Mouse (Mus musculus) testis, postnatal 14 days (tissue): ENCODE data around the gene Foxred1.

ENCODE experiments used
- DNase-seq: peaks from one replicate; pipeline ENCODE4 v3.0.0; 2021; ENCODE audit warnings: low spot score

Gene Foxred1

DNA sequence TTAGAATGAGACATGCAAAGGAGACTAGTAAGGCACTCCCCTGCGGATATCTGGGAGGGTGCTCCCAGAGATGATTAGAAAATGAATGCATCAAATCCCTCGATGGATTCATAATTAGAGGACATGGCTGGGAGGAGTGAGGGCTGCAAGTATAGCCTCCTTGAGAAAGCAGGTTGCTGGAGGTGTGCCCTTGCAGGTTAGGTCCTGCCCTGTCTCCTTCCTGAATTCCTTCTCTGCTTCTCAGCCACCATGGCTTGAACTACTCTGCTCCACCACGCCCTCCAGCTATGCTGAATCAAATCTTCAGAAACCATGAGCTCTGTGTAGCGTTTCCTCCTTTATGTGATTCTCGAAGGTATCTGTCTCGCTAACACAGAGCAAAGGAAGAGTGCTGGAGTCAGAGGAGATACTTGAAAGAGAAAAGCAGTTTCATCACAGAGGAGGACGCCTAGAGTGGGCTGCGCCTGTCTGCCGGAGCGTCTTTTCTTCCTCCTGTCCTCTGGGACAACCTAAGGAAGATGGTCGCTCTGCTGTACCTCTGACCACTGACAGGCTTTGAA is 17.8 kb downstream of the Foxred1 start:
- DNase-seq: peak; percentile 2

DNA sequence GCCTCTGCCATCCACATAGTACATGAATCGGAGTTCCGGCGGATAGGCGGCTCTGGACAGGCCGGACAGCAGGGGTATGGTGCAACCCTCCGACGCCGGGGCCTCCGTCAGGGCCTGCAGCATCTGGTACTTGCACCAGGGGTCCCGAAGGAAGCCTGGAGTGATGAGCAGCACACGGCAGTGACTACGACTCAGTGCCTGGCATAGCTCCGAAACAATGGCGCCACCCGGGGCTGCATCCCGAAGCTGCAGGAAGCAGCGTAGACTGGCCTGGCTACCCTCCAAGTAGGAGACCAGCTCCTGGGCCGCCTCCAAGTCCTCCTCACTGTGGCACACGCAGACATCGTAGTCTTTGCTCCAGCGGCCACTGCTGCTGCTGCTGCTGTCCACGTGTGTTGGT is 22.2 kb downstream of the Foxred1 start:
- DNase-seq: peak; percentile 10

DNA sequence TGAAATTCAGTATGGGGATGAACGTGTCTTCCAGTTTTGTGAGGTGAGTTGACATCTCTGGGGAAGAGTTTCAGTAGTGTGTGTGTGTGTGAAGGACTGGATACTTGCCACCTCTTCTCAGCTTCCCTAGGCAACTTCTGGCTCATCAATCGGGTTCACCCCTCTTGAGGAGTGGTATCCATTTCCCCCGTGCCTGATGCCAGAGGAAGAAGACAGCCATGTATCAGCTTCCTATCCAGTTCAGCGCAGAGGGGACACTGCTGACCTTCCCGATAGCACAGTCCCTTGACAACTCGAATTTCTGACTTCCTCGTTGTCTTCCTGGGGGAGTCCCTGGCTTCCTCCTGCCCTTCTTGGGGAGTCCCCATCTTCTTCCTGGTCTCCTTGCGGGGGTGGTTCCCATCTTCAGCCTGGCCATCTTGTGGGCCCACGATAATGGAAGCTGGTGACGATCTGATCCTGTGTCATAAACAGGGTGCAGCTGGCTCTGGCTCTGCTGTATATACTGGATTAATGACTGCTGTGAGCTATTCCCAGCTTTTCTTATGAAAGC is 23.4 kb downstream of the Foxred1 start:
- DNase-seq: peak; percentile 2

DNA sequence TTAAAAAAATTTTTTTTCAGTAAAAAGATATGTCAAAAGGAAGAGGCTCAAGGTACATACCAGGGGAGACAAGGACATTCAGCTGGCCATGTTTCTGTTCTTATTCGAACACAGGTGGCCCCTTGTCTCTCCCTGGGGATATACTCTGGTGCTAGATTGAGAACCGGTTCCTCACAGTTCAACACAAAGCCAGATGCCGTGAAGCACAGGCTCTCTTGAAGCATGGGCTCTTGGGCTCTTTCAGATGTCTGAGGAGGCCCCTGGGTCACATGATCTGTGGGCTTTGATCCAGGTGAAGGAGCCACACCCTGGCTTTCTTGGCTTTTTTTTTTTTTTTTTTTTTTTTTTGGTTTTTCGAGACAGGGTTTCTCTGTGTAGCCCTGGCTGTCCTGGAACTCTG is 24.4 kb downstream of the Foxred1 start:
- DNase-seq: peak; percentile 2

GRCm38 (mm10) chr9:35183359-35183758 is 27.5 kb downstream of the Foxred1 start:
- no peak for DNase-seq

DNA sequence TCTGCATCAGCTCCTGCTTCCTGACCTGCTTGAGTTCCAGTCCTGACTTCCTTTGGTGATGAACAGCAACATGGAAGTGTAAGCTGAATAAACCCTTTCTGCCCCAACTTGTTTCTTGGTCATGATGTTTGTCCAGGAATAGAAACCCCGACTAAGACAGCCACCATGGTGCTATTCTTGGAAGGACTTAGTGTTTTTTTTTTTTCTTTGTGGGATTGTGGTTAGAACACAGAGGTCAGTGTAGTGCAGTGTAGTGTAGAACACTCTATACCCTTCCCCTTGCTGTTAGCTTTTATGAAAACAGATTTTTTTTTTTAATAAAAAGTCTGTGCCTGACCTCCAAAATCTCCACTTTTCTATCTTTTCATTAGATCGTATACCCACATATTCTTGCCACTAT is 28.0 kb downstream of the Foxred1 start:
- no peak for DNase-seq

GRCm38 (mm10) chr9:35176124-35176659 is 34.7 kb downstream of the Foxred1 start:
- DNase-seq: no peak

GRCm38 (mm10) chr9:35175251-35176123 is 35.4 kb downstream of the Foxred1 start, which contains the start of gene Dcps:
Dcps (minus strand) TSS chr9:35176061.
- peak; percentile 94 for DNase-seq

GRCm38 (mm10) chr9:35173331-35173730 is 37.5 kb downstream of the Foxred1 start:
- no peak for DNase-seq

DNA sequence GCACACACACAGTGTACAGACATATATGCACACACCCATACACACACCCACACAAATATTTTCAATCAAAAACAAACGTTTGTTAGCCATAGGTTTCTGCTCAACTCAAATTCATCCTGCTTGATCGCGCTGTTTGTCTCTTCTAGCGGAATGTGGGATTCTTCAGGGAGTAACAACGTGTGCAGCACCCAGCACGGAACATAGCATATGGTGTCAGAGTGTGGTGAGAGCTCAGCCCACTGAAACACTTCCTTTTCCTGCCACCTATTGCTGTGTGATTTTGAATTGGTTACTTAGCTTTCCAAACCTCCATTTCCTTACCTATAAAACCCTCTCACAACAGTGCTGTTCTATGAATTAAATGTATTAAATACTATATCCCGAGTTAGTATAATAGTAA is 40.8 kb downstream of the Foxred1 start:
- no peak for DNase-seq

GRCm38 (mm10) chr9:35166798-35167635 is 43.8 kb downstream of the Foxred1 start:
- DNase-seq: no peak

DNA sequence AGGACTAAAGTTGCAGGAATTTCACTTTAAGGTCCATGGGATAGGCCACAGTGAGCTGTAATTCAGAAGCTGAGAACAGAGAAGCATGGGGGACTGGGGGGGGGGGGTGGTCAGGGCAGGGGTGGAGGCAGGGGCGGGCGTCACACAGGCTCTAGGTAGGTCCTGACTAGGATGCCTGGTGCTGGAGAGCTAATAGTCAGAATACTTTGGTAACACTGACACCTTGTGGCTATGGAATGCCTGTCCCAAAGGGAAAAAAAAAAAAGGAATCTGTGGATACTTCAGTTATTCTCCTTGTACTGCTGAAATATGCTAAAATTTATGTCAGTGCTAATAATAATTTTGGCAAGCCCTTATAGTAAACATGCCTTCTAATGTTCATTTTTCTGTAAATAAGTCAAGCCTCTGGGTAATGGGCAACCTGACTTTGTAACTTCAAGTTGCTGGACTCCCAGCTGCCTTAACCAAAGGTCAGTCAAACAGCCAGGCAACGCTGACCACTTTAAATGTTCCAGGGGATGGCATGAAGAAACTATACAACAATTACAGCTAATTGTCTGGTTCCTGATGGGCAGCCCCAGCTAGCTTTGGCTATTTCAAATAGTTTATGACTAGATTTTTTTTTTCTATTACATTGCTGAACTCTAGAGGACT is 44.6 kb downstream of the Foxred1 start:
- no peak for DNase-seq

GRCm38 (mm10) chr9:35164142-35164874 is 46.5 kb downstream of the Foxred1 start:
- no peak for DNase-seq

DNA sequence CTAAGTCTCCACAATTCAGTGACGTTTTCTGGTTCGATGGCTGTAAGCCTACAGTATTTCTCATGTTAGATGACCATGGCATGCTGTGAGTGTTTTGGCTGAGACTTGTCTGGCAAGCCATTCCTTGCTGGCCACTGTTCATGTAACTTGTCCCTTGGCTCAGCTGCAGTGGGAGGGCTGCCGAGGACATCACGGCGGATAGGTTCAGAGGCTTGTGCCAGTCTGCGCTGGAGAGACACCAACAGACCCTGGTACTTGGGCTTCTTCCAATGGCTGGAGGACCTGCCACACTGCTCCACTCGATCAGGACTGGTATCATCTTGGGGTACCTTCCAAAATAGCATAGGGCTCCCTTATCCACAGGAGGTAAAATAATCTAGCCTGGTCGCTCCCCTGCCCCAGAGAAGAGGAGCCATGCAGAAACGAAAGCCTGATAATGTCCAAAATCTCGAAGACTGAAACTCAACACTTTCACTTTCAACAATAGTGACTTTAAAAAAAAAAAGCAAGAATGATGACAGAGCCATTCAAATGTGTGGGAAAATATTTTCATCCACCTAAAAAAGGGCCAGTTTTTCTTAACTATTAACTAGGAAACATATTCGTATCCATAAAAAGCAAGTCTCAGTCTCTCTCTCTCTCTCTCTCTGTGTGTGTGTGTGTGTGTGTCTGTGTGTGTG is 47.7 kb downstream of the Foxred1 start:
- DNase-seq: no peak

- no peak for DNase-seq
Observed at GRCm38 (mm10) chr9:35161721-35162120, 49.1 kb downstream of the Foxred1 start.

DNA sequence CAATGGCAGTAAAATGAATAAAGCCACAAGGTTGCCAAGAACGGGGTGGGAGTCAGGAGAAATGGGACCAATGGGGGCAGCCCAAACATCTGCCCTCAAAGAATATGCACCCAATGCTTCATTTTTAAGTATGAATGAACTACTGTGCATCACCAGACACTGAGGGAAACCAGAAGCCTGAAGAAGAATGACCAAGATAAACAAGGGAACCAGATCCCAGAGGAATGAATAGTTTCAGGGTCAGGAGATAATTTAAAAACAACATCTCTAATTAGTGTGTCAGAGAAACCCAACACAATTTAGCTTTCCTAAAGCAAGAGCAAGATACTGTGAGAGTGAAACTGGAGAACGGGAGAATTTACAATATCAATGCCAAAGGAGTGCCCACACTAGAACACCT is 50.2 kb downstream of the Foxred1 start:
- DNase-seq: no peak

- DNase-seq: no peak
Observed at GRCm38 (mm10) chr9:35158477-35158876, 52.4 kb downstream of the Foxred1 start.

DNA sequence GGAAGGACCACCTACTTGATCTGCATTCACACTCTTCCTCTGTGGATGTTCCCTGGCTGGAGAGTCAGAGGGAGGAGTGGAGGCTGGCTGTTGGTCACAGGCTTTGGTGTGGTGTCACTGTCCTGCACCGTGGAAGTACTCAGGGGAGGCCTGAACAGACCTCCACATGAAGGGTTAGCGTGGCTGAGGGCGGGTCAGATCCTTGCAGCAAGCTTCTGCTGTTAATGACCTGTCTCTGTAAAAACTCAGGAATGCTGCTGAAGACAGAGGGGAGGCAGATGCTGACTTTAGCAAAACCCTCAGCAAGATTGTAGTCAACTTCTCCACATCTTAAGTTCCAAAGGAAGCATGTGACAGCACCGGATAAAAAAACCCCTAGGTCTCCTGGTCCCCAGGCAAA is 54.0 kb downstream of the Foxred1 start:
- no peak for DNase-seq

GRCm38 (mm10) chr9:35156002-35156710 is 54.7 kb downstream of the Foxred1 start:
- DNase-seq: no peak
